Mouse (Mus musculus): Measurements from ENCODE around the gene Cand2. TPM values are rescaled to one million over a fixed set of nuclear protein-coding genes. Genes with fewer than 3 reads are reported as not detected.

The Cand2 gene
- polyA plus RNA-seq, 1 experiment from 2014 or later, result 36.9 TPM

DNA sequence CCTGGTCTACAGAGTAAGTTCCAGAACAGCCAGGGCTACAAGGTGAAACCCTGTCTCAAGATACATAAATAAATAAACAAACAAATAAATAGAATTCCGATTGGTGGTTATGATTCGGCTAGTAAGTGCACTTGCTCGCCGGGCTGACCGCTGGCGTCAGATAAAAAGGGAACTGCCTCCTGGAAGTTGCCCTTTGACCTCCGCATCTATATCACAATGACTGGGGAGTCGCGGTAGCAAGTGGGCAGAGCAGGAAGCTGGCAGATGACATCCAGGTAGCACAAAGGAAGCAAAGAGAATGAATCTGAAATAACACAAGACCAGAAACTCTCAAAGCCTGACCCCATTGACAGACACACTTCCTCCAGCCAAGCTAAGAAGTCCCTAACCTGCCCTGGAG lies 7.0 kb upstream of the Cand2 start:
- 48% methylated on average over 9 of the region's 9 CpGs for WGBS
- Histone ChIP-seq H3K4me3 (ENCODE audit: low read depth, low read length) (no peak overlapping the region), H3K9me3 (ENCODE audit: control insufficient read depth, low read length) (no peaks in the 10 kb centered on the region), H3K4me1 (ENCODE audit: control insufficient read depth, insufficient read depth, low read length) (peaks cover 5% of the 10 kb centered on the region), H3K9ac (ENCODE audit: low read depth, low read length) (no peak overlapping the region), H3K4me2 (ENCODE audit: low read depth, low read length) (no peak overlapping the region), H3K27ac (replicated peaks; ENCODE audit: low read depth, low read length) (no peak overlapping the region), H3K36me3 (ENCODE audit: control insufficient read depth, insufficient read depth, low read length) (no peaks in the 10 kb centered on the region), H3K27me3 (replicated peaks; ENCODE audit: control insufficient read depth, insufficient read depth, low read length) (no peaks in the 10 kb centered on the region)
- DNase-seq (ENCODE audit: low spot score) (no peak), ATAC-seq (ENCODE audit: low read depth) (no peak)

DNA sequence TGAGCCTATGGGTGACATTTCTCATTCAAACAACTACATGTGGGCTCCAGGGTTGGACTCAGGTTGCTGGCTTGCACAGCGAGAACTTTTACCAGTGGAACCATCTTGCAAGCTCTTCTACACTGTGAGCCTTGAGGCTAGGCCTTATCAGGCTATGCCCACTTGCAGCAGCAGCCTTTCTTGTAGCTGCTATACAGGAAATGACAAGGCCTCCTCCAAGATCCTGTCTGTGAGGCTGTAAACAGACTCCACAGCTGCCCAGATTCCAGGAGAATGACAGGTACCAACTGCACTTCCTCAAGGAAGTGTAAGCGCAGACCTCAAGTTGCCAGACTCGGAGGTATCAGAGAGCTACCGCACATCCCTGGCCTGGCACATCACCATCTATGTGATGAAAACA lies 6.1 kb upstream of the Cand2 start:
- DNase-seq (ENCODE audit: low spot score), result peak; percentile 29
- Histone ChIP-seq H3K4me1 (ENCODE audit: control insufficient read depth, insufficient read depth, low read length) (no peaks in the 10 kb centered on the region; the same call in 1 of the 2 replicates), H3K9me3 (ENCODE audit: control insufficient read depth, low read length) (no peaks in the 10 kb centered on the region), H3K9ac (ENCODE audit: low read depth, low read length) (no peak overlapping the region), H3K4me2 (ENCODE audit: low read depth, low read length) (no peak overlapping the region), H3K27ac (replicated peaks; ENCODE audit: low read depth, low read length) (no peak overlapping the region), H3K4me3 (ENCODE audit: low read depth, low read length) (no peak overlapping the region), H3K36me3 (ENCODE audit: control insufficient read depth, insufficient read depth, low read length) (no peaks in the 10 kb centered on the region), H3K27me3 (replicated peaks; ENCODE audit: control insufficient read depth, insufficient read depth, low read length) (no peaks in the 10 kb centered on the region)
- no peak for ATAC-seq (ENCODE audit: low read depth)
- WGBS, result 80% methylated on average over 4 of the region's 4 CpGs

DNA sequence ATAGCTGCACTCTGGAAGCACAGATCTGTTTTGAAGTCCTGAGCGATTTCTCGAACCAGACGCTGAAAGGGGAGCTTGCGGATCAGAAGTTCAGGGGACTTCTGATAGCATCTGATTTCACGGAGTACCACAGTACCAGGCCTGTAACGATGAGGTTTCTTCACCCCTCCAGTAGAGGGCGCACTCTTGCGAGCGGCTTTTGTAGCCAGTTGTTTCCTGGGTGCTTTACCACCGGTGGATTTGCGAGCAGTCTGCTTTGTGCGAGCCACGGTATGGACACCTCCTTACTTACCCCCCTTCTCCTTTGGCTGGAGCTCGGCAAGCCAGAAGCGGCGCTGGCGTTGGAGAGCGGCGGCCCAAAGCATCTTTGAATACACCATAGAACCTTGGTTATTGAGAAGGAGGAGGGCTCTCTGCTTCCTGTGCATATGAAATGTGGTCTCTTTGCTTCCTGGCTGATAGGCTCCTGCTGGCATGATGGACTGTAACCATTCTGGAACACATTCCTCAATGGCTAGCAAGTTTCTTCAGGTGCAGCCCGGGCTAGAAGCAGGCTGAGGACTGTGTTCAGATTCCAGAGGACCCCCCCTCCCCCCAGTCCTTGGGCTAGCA lies 4.2 kb upstream of the Cand2 start:
- H3K4me2 ChIP-seq (ENCODE audit: low read depth, low read length), result no peak overlapping the region
- ATAC-seq (ENCODE audit: low read depth) (no peak), DNase-seq (ENCODE audit: low spot score) (no peak)
- no peaks in the 10 kb centered on the region for H3K9me3 ChIP-seq (ENCODE audit: control insufficient read depth, low read length)
- no peaks in the 10 kb centered on the region for H3K27me3 ChIP-seq (replicated peaks; ENCODE audit: control insufficient read depth, insufficient read depth, low read length)
- no peaks in the 10 kb centered on the region for H3K36me3 ChIP-seq (ENCODE audit: control insufficient read depth, insufficient read depth, low read length)
- H3K9ac ChIP-seq (ENCODE audit: low read depth, low read length), result no peak overlapping the region
- 84% methylated on average over 18 of the region's 20 CpGs for WGBS
- no peak overlapping the region for H3K27ac ChIP-seq (replicated peaks; ENCODE audit: low read depth, low read length)
- no peak overlapping the region for H3K4me3 ChIP-seq (ENCODE audit: low read depth, low read length)
- H3K4me1 ChIP-seq (ENCODE audit: control insufficient read depth, insufficient read depth, low read length), result no peaks in the 10 kb centered on the region

DNA sequence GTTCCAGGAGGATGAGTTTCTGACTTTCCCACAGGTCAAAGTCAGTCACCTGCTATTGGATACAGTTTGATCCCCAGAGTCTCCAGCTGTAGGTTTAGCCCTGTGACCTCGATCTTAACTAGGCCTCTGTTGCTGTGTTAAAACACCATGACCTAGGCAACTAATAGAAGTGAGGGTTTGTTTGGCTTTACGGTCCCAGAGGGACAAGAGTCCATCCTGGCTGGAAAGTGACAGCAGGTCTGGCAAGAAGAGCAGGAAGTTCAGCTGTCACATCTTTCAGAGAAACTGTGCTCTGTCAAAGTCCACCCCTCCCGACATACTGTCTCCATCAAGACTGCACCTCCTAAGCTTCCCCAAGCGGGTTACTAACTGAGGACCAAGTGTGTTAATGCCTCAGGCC lies 3.5 kb upstream of the Cand2 start:
- H3K9me3 ChIP-seq (ENCODE audit: control insufficient read depth, low read length), result no peaks in the 10 kb centered on the region
- no peak for DNase-seq (ENCODE audit: low spot score)
- peaks cover 4% of the 10 kb centered on the region for H3K4me1 ChIP-seq (ENCODE audit: control insufficient read depth, insufficient read depth, low read length)
- H3K4me2 ChIP-seq (ENCODE audit: low read depth, low read length), result no peak overlapping the region
- no peak overlapping the region for H3K4me3 ChIP-seq (ENCODE audit: low read depth, low read length)
- no peaks in the 10 kb centered on the region for H3K36me3 ChIP-seq (ENCODE audit: control insufficient read depth, insufficient read depth, low read length)
- no peak overlapping the region for H3K27ac ChIP-seq (replicated peaks; ENCODE audit: low read depth, low read length)
- H3K9ac ChIP-seq (ENCODE audit: low read depth, low read length), result no peak overlapping the region
- no peak for ATAC-seq (ENCODE audit: low read depth)
- no peaks in the 10 kb centered on the region for H3K27me3 ChIP-seq (replicated peaks; ENCODE audit: control insufficient read depth, insufficient read depth, low read length)
- 57% methylated on average over 4 of the region's 4 CpGs for WGBS

DNA sequence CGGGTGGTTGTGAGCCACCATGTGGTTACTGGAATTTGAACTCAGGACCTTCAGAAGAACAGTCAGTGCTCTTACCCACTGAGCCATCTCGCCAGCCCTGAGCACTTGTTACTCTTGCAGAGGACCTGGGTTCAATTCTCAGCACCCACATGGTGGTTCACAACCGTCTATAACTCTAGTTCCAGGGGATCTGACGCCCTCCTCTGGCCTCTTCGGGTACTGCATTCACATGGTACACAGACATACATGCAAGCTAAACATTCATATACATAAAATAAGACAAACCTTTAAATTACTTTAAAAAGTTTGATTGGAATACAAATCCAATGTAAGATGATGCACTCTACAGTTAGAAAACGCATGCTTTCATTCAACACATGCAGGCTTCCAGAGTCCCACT lies 2.1 kb upstream of the Cand2 start:
- no peaks in the 10 kb centered on the region for H3K9me3 ChIP-seq (ENCODE audit: control insufficient read depth, low read length)
- no peak overlapping the region for H3K4me3 ChIP-seq (ENCODE audit: low read depth, low read length)
- peaks cover 17% of the 10 kb centered on the region for H3K4me1 ChIP-seq (ENCODE audit: control insufficient read depth, insufficient read depth, low read length)
- H3K36me3 ChIP-seq (ENCODE audit: control insufficient read depth, insufficient read depth, low read length), result 0 out of 2 replicates have a peak, but pooled peaks cover under 1% of the 10 kb centered on the region
- no peak for DNase-seq (ENCODE audit: low spot score)
- H3K27me3 ChIP-seq (replicated peaks; ENCODE audit: control insufficient read depth, insufficient read depth, low read length), result no peaks in the 10 kb centered on the region
- H3K27ac ChIP-seq (replicated peaks; ENCODE audit: low read depth, low read length), result no peak overlapping the region
- no peak overlapping the region for H3K4me2 ChIP-seq (ENCODE audit: low read depth, low read length)
- ATAC-seq (ENCODE audit: low read depth), result no peak
- 81% methylated on average over 6 of the region's 6 CpGs for WGBS
- H3K9ac ChIP-seq (ENCODE audit: low read depth, low read length), result no peak overlapping the region

DNA sequence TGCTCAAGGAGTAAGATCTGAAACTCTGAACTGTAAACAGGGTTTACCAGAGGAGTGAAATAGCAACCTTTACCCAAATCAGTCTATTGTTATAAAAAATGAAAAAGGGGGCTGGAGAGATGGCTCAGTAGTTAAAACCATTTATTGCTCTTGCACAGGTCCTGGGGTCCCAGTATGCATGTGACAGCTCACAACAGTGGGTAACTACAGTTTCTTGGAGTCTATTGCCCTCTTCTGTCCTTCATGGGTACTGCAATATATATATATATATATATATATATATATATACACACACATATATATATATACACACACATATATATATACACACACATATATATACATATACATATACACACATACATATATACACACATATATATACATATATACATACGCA lies 1.7 kb upstream of the Cand2 start:
- no peak overlapping the region for H3K27ac ChIP-seq (replicated peaks; ENCODE audit: low read depth, low read length)
- ATAC-seq (ENCODE audit: low read depth) (no peak), DNase-seq (ENCODE audit: low spot score) (no peak)
- 82% methylated on average over 1 of the region's 1 CpGs for WGBS
- peaks cover 17% of the 10 kb centered on the region for H3K4me1 ChIP-seq (ENCODE audit: control insufficient read depth, insufficient read depth, low read length)
- no peaks in the 10 kb centered on the region for H3K9me3 ChIP-seq (ENCODE audit: control insufficient read depth, low read length)
- H3K9ac ChIP-seq (ENCODE audit: low read depth, low read length), result no peak overlapping the region
- no peaks in the 10 kb centered on the region for H3K27me3 ChIP-seq (replicated peaks; ENCODE audit: control insufficient read depth, insufficient read depth, low read length)
- H3K36me3 ChIP-seq (ENCODE audit: control insufficient read depth, insufficient read depth, low read length), result peaks cover 4% of the 10 kb centered on the region; the same call in 1 of the 2 replicates
- no peak overlapping the region for H3K4me3 ChIP-seq (ENCODE audit: low read depth, low read length)
- no peak overlapping the region for H3K4me2 ChIP-seq (ENCODE audit: low read depth, low read length)

DNA sequence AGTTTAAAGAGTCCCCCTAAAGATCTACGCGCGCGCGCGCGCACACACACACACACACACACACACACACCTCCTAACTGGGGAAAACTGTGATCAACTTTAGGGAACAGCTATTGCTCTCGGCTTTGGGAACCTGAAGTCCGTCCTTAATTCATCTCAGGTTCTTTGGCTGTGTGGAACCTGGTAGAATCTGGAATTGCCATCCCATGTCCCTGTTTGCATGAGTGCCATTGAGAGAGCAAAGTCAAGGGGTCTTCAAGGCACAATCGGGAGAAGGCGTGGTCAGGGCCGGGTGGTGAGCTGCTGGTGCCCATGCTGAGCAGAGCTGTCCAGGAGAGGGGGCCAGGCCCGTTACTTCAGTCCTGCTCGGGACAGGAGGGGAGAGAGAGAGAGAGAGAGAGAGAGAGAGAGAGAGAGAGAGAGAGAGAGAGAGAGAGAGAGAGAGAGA lies 348 bp upstream of the Cand2 start:
- peaks cover 15% of the 10 kb centered on the region for H3K36me3 ChIP-seq (ENCODE audit: control insufficient read depth, insufficient read depth, low read length)
- DNase-seq (ENCODE audit: low spot score), result peak; percentile 82
- H3K4me1 ChIP-seq (ENCODE audit: control insufficient read depth, insufficient read depth, low read length), result peaks cover 17% of the 10 kb centered on the region
- peak overlapping the region; percentile 83 for H3K4me3 ChIP-seq (ENCODE audit: low read depth, low read length)
- H3K9me3 ChIP-seq (ENCODE audit: control insufficient read depth, low read length), result no peaks in the 10 kb centered on the region
- no peaks in the 10 kb centered on the region for H3K27me3 ChIP-seq (replicated peaks; ENCODE audit: control insufficient read depth, insufficient read depth, low read length)
- H3K9ac ChIP-seq (ENCODE audit: low read depth, low read length), result peak overlapping the region; percentile 62
- WGBS, result 5% methylated on average over 14 of the region's 14 CpGs
- ATAC-seq (ENCODE audit: low read depth), result peak; percentile 84
- H3K27ac ChIP-seq (replicated peaks; ENCODE audit: low read depth, low read length), result peak overlapping the region; percentile 79
- H3K4me2 ChIP-seq (ENCODE audit: low read depth, low read length), result peak overlapping the region; percentile 80

DNA sequence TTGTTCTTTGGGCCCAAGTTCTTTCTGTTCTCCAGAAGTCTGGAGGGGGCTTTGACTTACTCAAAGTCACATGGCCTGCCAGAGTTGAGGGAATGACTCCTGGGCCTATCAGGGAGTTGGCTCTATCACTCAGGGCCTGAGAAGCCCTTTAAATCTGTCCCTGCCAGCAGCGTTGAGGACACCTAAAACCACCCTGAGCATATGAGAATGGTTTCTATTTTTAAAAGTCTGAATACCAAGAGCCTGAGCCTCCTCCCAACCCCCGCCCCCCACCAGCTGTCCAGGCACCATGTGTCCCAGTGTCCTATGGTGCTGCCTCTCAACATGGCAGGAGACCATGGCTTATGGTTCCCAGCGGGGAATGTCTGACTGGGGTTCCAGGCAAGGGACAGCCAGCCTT lies 1.5 kb downstream of the Cand2 start:
- 46% methylated on average over 3 of the region's 3 CpGs for WGBS
- Histone ChIP-seq H3K27me3 (replicated peaks; ENCODE audit: control insufficient read depth, insufficient read depth, low read length) (no peaks in the 10 kb centered on the region), H3K4me3 (ENCODE audit: low read depth, low read length) (peak overlapping the region; percentile 83), H3K27ac (replicated peaks; ENCODE audit: low read depth, low read length) (peak overlapping the region; percentile 48), H3K4me2 (ENCODE audit: low read depth, low read length) (peak overlapping the region; percentile 80), H3K4me1 (ENCODE audit: control insufficient read depth, insufficient read depth, low read length) (peaks cover 17% of the 10 kb centered on the region), H3K9me3 (ENCODE audit: control insufficient read depth, low read length) (no peaks in the 10 kb centered on the region), H3K9ac (ENCODE audit: low read depth, low read length) (peak overlapping the region; percentile 88), H3K36me3 (ENCODE audit: control insufficient read depth, insufficient read depth, low read length) (peaks cover 28% of the 10 kb centered on the region)
- ATAC-seq (ENCODE audit: low read depth) (peak; percentile 58), DNase-seq (ENCODE audit: low spot score) (peak; percentile 53)

DNA sequence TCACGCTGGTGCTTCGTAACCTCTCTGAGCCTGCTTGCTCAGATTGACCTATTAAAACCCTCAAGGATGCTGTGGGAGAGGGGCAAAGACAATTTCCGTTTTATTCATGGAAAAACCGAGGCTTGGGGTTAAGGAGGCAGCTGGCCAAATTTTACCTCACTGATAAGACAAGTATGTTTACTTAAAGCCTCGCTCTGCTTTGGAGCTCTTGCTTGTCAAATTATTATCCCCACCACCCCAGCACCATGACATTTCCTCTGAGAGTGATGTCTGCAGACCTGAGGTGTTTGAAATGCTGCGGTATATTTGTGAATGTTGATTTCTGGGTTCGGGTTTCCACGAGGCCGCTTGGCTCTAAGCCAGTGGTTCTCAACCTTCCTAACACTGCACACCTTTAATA lies 2.0 kb downstream of the Cand2 start:
- Histone ChIP-seq H3K27me3 (replicated peaks; ENCODE audit: control insufficient read depth, insufficient read depth, low read length) (no peaks in the 10 kb centered on the region), H3K9me3 (ENCODE audit: control insufficient read depth, low read length) (no peaks in the 10 kb centered on the region), H3K4me1 (ENCODE audit: control insufficient read depth, insufficient read depth, low read length) (peaks cover 17% of the 10 kb centered on the region), H3K36me3 (ENCODE audit: control insufficient read depth, insufficient read depth, low read length) (peaks cover 33% of the 10 kb centered on the region), H3K27ac (replicated peaks; ENCODE audit: low read depth, low read length) (peak overlapping the region; percentile 48), H3K9ac (ENCODE audit: low read depth, low read length) (peak overlapping the region; percentile 88), H3K4me3 (ENCODE audit: low read depth, low read length) (peak overlapping the region; percentile 83), H3K4me2 (ENCODE audit: low read depth, low read length) (peak overlapping the region; percentile 80)
- ATAC-seq (ENCODE audit: low read depth), result no peak
- 51% methylated on average over 9 of the region's 9 CpGs for WGBS
- peak; percentile 10 for DNase-seq (ENCODE audit: low spot score)
